Mouse (Mus musculus): ENCODE data around the gene Actr3b. TPM values are rescaled to one million over a fixed set of nuclear protein-coding genes. Genes with fewer than 3 reads are reported as not detected.
A peak's percentile ranks its signal among the peaks of the same experiment; 100 is the strongest.

Gene Actr3b
- total and polyA plus RNA-seq, 3 experiments, result 5.6 to 13.5 (median 7.7) TPM

- H3K27me3 ChIP-seq (ENCODE audit: insufficient read depth, low read length), result no peaks in the 10 kb centered on the region
- no peaks in the 10 kb centered on the region for H3K9me3 ChIP-seq (replicated peaks)
- peak; percentile 18 for DNase-seq (ENCODE audit: low spot score)
- peak; percentile 86 for ATAC-seq (ENCODE audit: extremely low read depth, insufficient number of reproducible peaks, low FRiP score, poor library complexity, severe bottlenecking)
- H3K36me3 ChIP-seq (replicated peaks), result peaks cover 13% of the 10 kb centered on the region
- H3K4me3 ChIP-seq (ENCODE audit: low read depth, low read length), result no peak overlapping the region
- peaks cover 11% of the 10 kb centered on the region for H3K4me1 ChIP-seq (ENCODE audit: insufficient read depth, low read depth, low read length)
- TF ChIP-seq CTCF (IDR thresholded peaks at IDR 0.05; ENCODE audit: low read depth, low read length) (peak; percentile 90), TAL1 (conservative IDR thresholded peaks at IDR 0.05; ENCODE audit: low read depth, low read length) (no peak), GATA1 (IDR thresholded peaks at IDR 0.05; ENCODE audit: borderline replicate concordance, low read length) (no peak), GATA2 (IDR thresholded peaks at IDR 0.05; ENCODE audit: borderline replicate concordance, low read depth, low read length) (no peak), POLR2AphosphoS5 (IDR thresholded peaks at IDR 0.05; ENCODE audit: insufficient replicate concordance, low read depth, low read length) (no peak)
These were observed 79.6 kb downstream of the Actr3b start for GRCm38 (mm10) chr5:25839400-25839799.

GRCm38 (mm10) chr5:25846558-25846957 lies 86.8 kb downstream of the Actr3b start:
- no peaks in the 10 kb centered on the region for H3K27me3 ChIP-seq (ENCODE audit: insufficient read depth, low read length)
- no peak overlapping the region for H3K4me3 ChIP-seq (ENCODE audit: low read depth, low read length)
- H3K9me3 ChIP-seq (replicated peaks), result no peaks in the 10 kb centered on the region
- peaks cover 8% of the 10 kb centered on the region for H3K4me1 ChIP-seq (ENCODE audit: insufficient read depth, low read depth, low read length)
- peaks cover 30% of the 10 kb centered on the region for H3K36me3 ChIP-seq (replicated peaks)
- DNase-seq (ENCODE audit: low spot score) (no peak), ATAC-seq (ENCODE audit: extremely low read depth, insufficient number of reproducible peaks, low FRiP score, poor library complexity, severe bottlenecking) (no peak)
- TF ChIP-seq GATA1 (IDR thresholded peaks at IDR 0.05; ENCODE audit: borderline replicate concordance, low read length), result no peak
- TF ChIP-seq GATA2 (IDR thresholded peaks at IDR 0.05; ENCODE audit: borderline replicate concordance, low read depth, low read length), result no peak
- no peak for TF ChIP-seq TAL1 (conservative IDR thresholded peaks at IDR 0.05; ENCODE audit: low read depth, low read length)
- TF ChIP-seq CTCF (IDR thresholded peaks at IDR 0.05; ENCODE audit: low read depth, low read length), result no peak
- no peak for TF ChIP-seq POLR2AphosphoS5 (IDR thresholded peaks at IDR 0.05; ENCODE audit: insufficient replicate concordance, low read depth, low read length)

GRCm38 (mm10) chr5:25847154-25847553 lies 87.4 kb downstream of the Actr3b start:
- Histone ChIP-seq H3K4me1 (ENCODE audit: insufficient read depth, low read depth, low read length) (peaks cover 6% of the 10 kb centered on the region), H3K9me3 (replicated peaks) (no peaks in the 10 kb centered on the region), H3K27me3 (ENCODE audit: insufficient read depth, low read length) (no peaks in the 10 kb centered on the region), H3K4me3 (ENCODE audit: low read depth, low read length) (no peak overlapping the region), H3K36me3 (replicated peaks) (peaks cover 30% of the 10 kb centered on the region)
- ATAC-seq (ENCODE audit: extremely low read depth, insufficient number of reproducible peaks, low FRiP score, poor library complexity, severe bottlenecking), result no peak
- DNase-seq (ENCODE audit: low spot score), result no peak
- no peak for TF ChIP-seq POLR2AphosphoS5 (IDR thresholded peaks at IDR 0.05; ENCODE audit: insufficient replicate concordance, low read depth, low read length)
- no peak for TF ChIP-seq CTCF (IDR thresholded peaks at IDR 0.05; ENCODE audit: low read depth, low read length)
- TF ChIP-seq GATA1 (IDR thresholded peaks at IDR 0.05; ENCODE audit: borderline replicate concordance, low read length), result no peak
- no peak for TF ChIP-seq TAL1 (conservative IDR thresholded peaks at IDR 0.05; ENCODE audit: low read depth, low read length)
- TF ChIP-seq GATA2 (IDR thresholded peaks at IDR 0.05; ENCODE audit: borderline replicate concordance, low read depth, low read length), result no peak

GRCm38 (mm10) chr5:25848058-25848457 lies 88.3 kb downstream of the Actr3b start:
- ATAC-seq (ENCODE audit: extremely low read depth, insufficient number of reproducible peaks, low FRiP score, poor library complexity, severe bottlenecking), result no peak

GRCm38 (mm10) chr5:25866201-25866600 lies 106.4 kb downstream of the Actr3b start:
- Histone ChIP-seq H3K4me3 (ENCODE audit: low read depth, low read length) (no peak overlapping the region), H3K27me3 (ENCODE audit: insufficient read depth, low read length) (peaks cover 2% of the 10 kb centered on the region), H3K4me1 (ENCODE audit: insufficient read depth, low read depth, low read length) (no peaks in the 10 kb centered on the region), H3K36me3 (replicated peaks) (no peaks in the 10 kb centered on the region), H3K9me3 (replicated peaks) (no peaks in the 10 kb centered on the region)
- ATAC-seq (ENCODE audit: extremely low read depth, insufficient number of reproducible peaks, low FRiP score, poor library complexity, severe bottlenecking), result no peak
- TF ChIP-seq GATA1 (IDR thresholded peaks at IDR 0.05; ENCODE audit: borderline replicate concordance, low read length), result no peak
- TF ChIP-seq CTCF (IDR thresholded peaks at IDR 0.05; ENCODE audit: low read depth, low read length), result no peak
- no peak for TF ChIP-seq POLR2AphosphoS5 (IDR thresholded peaks at IDR 0.05; ENCODE audit: insufficient replicate concordance, low read depth, low read length)
- no peak for TF ChIP-seq GATA2 (IDR thresholded peaks at IDR 0.05; ENCODE audit: borderline replicate concordance, low read depth, low read length)
- no peak for TF ChIP-seq TAL1 (conservative IDR thresholded peaks at IDR 0.05; ENCODE audit: low read depth, low read length)
- DNase-seq (ENCODE audit: low spot score), result no peak

More at GRCm38 (mm10) chr5:25848058-25848457, 88.3 kb downstream of the Actr3b start:
- no peaks in the 10 kb centered on the region for H3K27me3 ChIP-seq (ENCODE audit: insufficient read depth, low read length)
- H3K4me3 ChIP-seq (ENCODE audit: low read depth, low read length), result no peak overlapping the region
- DNase-seq (ENCODE audit: low spot score), result no peak
- TF ChIP-seq CTCF (IDR thresholded peaks at IDR 0.05; ENCODE audit: low read depth, low read length), result no peak
- TF ChIP-seq POLR2AphosphoS5 (IDR thresholded peaks at IDR 0.05; ENCODE audit: insufficient replicate concordance, low read depth, low read length), result no peak
- no peak for TF ChIP-seq GATA2 (IDR thresholded peaks at IDR 0.05; ENCODE audit: borderline replicate concordance, low read depth, low read length)
- no peak for TF ChIP-seq GATA1 (IDR thresholded peaks at IDR 0.05; ENCODE audit: borderline replicate concordance, low read length)
- no peak for TF ChIP-seq TAL1 (conservative IDR thresholded peaks at IDR 0.05; ENCODE audit: low read depth, low read length)
- no peaks in the 10 kb centered on the region for H3K9me3 ChIP-seq (replicated peaks)
- peaks cover 26% of the 10 kb centered on the region for H3K36me3 ChIP-seq (replicated peaks)
- peaks cover 2% of the 10 kb centered on the region; the same call in 1 of the 2 replicates for H3K4me1 ChIP-seq (ENCODE audit: insufficient read depth, low read depth, low read length)

- Histone ChIP-seq H3K9me3 (replicated peaks) (no peaks in the 10 kb centered on the region), H3K4me3 (ENCODE audit: low read depth, low read length) (no peak overlapping the region), H3K4me1 (ENCODE audit: insufficient read depth, low read depth, low read length) (no peaks in the 10 kb centered on the region), H3K27me3 (ENCODE audit: insufficient read depth, low read length) (peaks cover 11% of the 10 kb centered on the region), H3K36me3 (replicated peaks) (no peaks in the 10 kb centered on the region)
- DNase-seq (ENCODE audit: low spot score) (no peak), ATAC-seq (ENCODE audit: extremely low read depth, insufficient number of reproducible peaks, low FRiP score, poor library complexity, severe bottlenecking) (no peak)
- TF ChIP-seq GATA2 (IDR thresholded peaks at IDR 0.05; ENCODE audit: borderline replicate concordance, low read depth, low read length) (no peak), POLR2AphosphoS5 (IDR thresholded peaks at IDR 0.05; ENCODE audit: insufficient replicate concordance, low read depth, low read length) (no peak), GATA1 (IDR thresholded peaks at IDR 0.05; ENCODE audit: borderline replicate concordance, low read length) (no peak), CTCF (IDR thresholded peaks at IDR 0.05; ENCODE audit: low read depth, low read length) (no peak), TAL1 (conservative IDR thresholded peaks at IDR 0.05; ENCODE audit: low read depth, low read length) (no peak)
These were observed 110.1 kb downstream of the Actr3b start for GRCm38 (mm10) chr5:25869880-25870279.
